Mouse (Mus musculus) intestine, embryonic 14.5 days (tissue): Measurements from ENCODE around the gene Ddx55. TPM values are rescaled to one million over a fixed set of nuclear protein-coding genes. Genes with fewer than 3 reads are reported as not detected.

Source experiments
- ATAC-seq: fragments of 200-750 bp; cut with Nextera tagmentation; replicated peaks from 2 replicates; pipeline ENCODE4 v1.8.0; 2017; ENCODE audit warnings: low read depth, moderate number of reproducible peaks, moderate TSS enrichment, moderate library complexity; ENCODE audit not compliant: low FRiP score, low TSS enrichment
- DNase-seq: peaks from one replicate; pipeline ENCODE4 v3.0.0-alpha.2; 2018; ENCODE audit warnings: low spot score
- H3K27ac ChIP-seq: fragments of 300-500 bp; sonication (generic); 2 replicates; pipeline ENCODE4 v1.5.1; 2014; ENCODE audit warnings: low read depth, mild to moderate bottlenecking, control low read depth
- H3K27me3 ChIP-seq: fragments of 300-500 bp; sonication (generic); replicated peaks from 2 replicates; pipeline ENCODE4 v1.6.1; 2014; ENCODE audit warnings: low read length, control low read depth; ENCODE audit not compliant: control insufficient read depth, insufficient read depth
- H3K36me3 ChIP-seq: fragments of 300-500 bp; sonication (generic); 2 replicates; pipeline ENCODE4 v1.6.1; 2014; ENCODE audit warnings: low read length, control low read depth; ENCODE audit not compliant: control insufficient read depth, insufficient read depth
- H3K4me1 ChIP-seq: fragments of 300-500 bp; sonication (generic); replicated peaks from 2 replicates; pipeline ENCODE4 v1.6.1; 2014; ENCODE audit warnings: low read length, control low read depth, mixed read lengths; ENCODE audit not compliant: control insufficient read depth, insufficient read depth
- H3K4me2 ChIP-seq: fragments of 300-500 bp; sonication (generic); 2 replicates; pipeline ENCODE4 v1.6.1; 2014; ENCODE audit warnings: low read length
- H3K4me3 ChIP-seq: fragments of 300-500 bp; sonication (generic); 2 replicates; pipeline ENCODE4 v1.5.1; 2014; ENCODE audit warnings: low read depth, low read length, control low read depth, mixed read lengths
- H3K9ac ChIP-seq: fragments of 300-500 bp; sonication (generic); 2 replicates; pipeline ENCODE4 v1.6.1; 2014; ENCODE audit warnings: mild to moderate bottlenecking, low read length
- H3K9me3 ChIP-seq: fragments of 300-500 bp; sonication (generic); 2 replicates; pipeline ENCODE4 v1.6.1; 2016; ENCODE audit warnings: low read length, control low read depth; ENCODE audit not compliant: control insufficient read depth
- WGBS: fragments of 180-500 bp; shearing (Covaris S2); extraction: QIAGEN DNeasy Blood & Tissue Kit; methylation state at CpG from one replicate; pipeline ENCODE4 v1.1.7; 2014; 5-methylcytosine and 5-hydroxymethylcytosine counted together
- polyA plus RNA-seq: library from polyadenylated mRNA; unstranded; fragments of >200 nt; fragmentation: Nextera tagmentation; extraction: Ambion mirVana; gene quantifications from 2 replicates; pipeline ENCODE4 v1.2.1, GENCODE M21; 2014

The Ddx55 gene
- polyA plus RNA-seq, 1 experiment from 2014 or later, result 15.2 TPM

GRCm38 (mm10) chr5:124605041-124605622 lies 52.5 kb downstream of the Ddx55 start:
- Histone ChIP-seq H3K4me3 (no peak overlapping the region), H3K4me2 (no peak overlapping the region), H3K27me3 (no peaks in the 10 kb centered on the region), H3K36me3 (0 out of 2 replicates have a peak, but pooled peaks cover 4% of the 10 kb centered on the region), H3K27ac (no peak overlapping the region), H3K4me1 (no peaks in the 10 kb centered on the region), H3K9ac (no peak overlapping the region), H3K9me3 (no peaks in the 10 kb centered on the region)
- WGBS, result 76% methylated on average over 17 of the region's 17 CpGs
- DNase-seq (no peak), ATAC-seq (no peak)

GRCm38 (mm10) chr5:124610965-124611364 lies 58.3 kb downstream of the Ddx55 start:
- ATAC-seq (no peak), DNase-seq (no peak)
- H3K36me3 ChIP-seq, result peaks cover 3% of the 10 kb centered on the region; the same call in 1 of the 2 replicates
- no peaks in the 10 kb centered on the region for H3K4me1 ChIP-seq
- no peak overlapping the region for H3K4me2 ChIP-seq
- H3K27ac ChIP-seq, result no peak overlapping the region
- WGBS, result 73% methylated on average over 10 of the region's 10 CpGs
- no peak overlapping the region for H3K9ac ChIP-seq
- H3K9me3 ChIP-seq, result no peaks in the 10 kb centered on the region
- H3K4me3 ChIP-seq, result no peak overlapping the region
- no peaks in the 10 kb centered on the region for H3K27me3 ChIP-seq

- H3K27me3 ChIP-seq, result no peaks in the 10 kb centered on the region
- H3K9me3 ChIP-seq, result no peaks in the 10 kb centered on the region
- no peaks in the 10 kb centered on the region for H3K4me1 ChIP-seq
- DNase-seq (no peak), ATAC-seq (no peak)
- 82% methylated on average over 11 of the region's 11 CpGs for WGBS
- H3K36me3 ChIP-seq, result peaks cover 3% of the 10 kb centered on the region; the same call in 1 of the 2 replicates
- 0 out of 2 replicates have a peak overlapping the region, but pooled peaks have one; percentile 9 for H3K27ac ChIP-seq
- H3K4me2 ChIP-seq, result no peak overlapping the region
- H3K9ac ChIP-seq, result no peak overlapping the region
- H3K4me3 ChIP-seq, result no peak overlapping the region
These were observed 62.0 kb downstream of the Ddx55 start for GRCm38 (mm10) chr5:124614709-124615108.

- Histone ChIP-seq H3K9ac (no peak overlapping the region), H3K4me3 (no peak overlapping the region), H3K9me3 (no peaks in the 10 kb centered on the region), H3K4me2 (no peak overlapping the region), H3K36me3 (no peaks in the 10 kb centered on the region; the same call in 1 of the 2 replicates), H3K27me3 (no peaks in the 10 kb centered on the region), H3K4me1 (no peaks in the 10 kb centered on the region), H3K27ac (no peak overlapping the region)
- DNase-seq (no peak), ATAC-seq (no peak)
- WGBS, result 81% methylated on average over 10 of the region's 10 CpGs
These were observed 66.0 kb downstream of the Ddx55 start for GRCm38 (mm10) chr5:124618711-124619110.

Other genes with a start within 250 kb of the Ddx55 start
- gene Mphosph9, start 224.9 kb upstream of the Ddx55 start, polyA plus RNA-seq, result 13.6 and 13.9 TPM in 2 replicates
- gene 2810006K23Rik, start 224.8 kb upstream of the Ddx55 start, polyA plus RNA-seq, result 11.6 and 14.1 TPM in 2 replicates
- 58.7 and 59.5 TPM in 2 replicates for gene Cdk2ap1, start 189.8 kb upstream of the Ddx55 start, polyA plus RNA-seq
- gene Sbno1, start 126.9 kb upstream of the Ddx55 start, polyA plus RNA-seq, result 92.7 and 93.5 TPM in 2 replicates
- gene Kmt5a, start 112.9 kb upstream of the Ddx55 start, polyA plus RNA-seq, result 52.3 and 57.7 TPM in 2 replicates
- 37.2 and 38.8 TPM in 2 replicates for gene Rilpl2, start 74.5 kb upstream of the Ddx55 start, polyA plus RNA-seq
- gene Snrnp35, start 69.7 kb upstream of the Ddx55 start, polyA plus RNA-seq, result 10.7 and 11.2 TPM in 2 replicates
- gene Rilpl1, start 21.5 kb upstream of the Ddx55 start, polyA plus RNA-seq, result 14.9 and 16.6 TPM in 2 replicates
- gene Tmed2, start 12.2 kb upstream of the Ddx55 start, polyA plus RNA-seq, result 530 and 550 TPM in 2 replicates
- 99.2 and 99.6 TPM in 2 replicates for gene Eif2b1, start 26.3 kb downstream of the Ddx55 start, polyA plus RNA-seq
- gene Gtf2h3, start 26.3 kb downstream of the Ddx55 start, polyA plus RNA-seq, result 75.5 and 84.2 TPM in 2 replicates
- 44.0 and 46.6 TPM in 2 replicates for gene Atp6v0a2, start 75.7 kb downstream of the Ddx55 start, polyA plus RNA-seq
- 0.11 TPM in 2 replicates for gene Dnah10, start 172.2 kb downstream of the Ddx55 start, polyA plus RNA-seq